In genomic region chr14:100792094-100792493, GRCm38 (mm10) we compare ENCODE assay signal across 31 mouse cellular contexts.
"Had no signal": no experiment of that assay in that cellular context is flagged by ENCODE, and none has a peak within 500 bp of the region (broad histone marks: within the 10 kb centered on the region; RNA-seq: fewer than 3 reads in every experiment).

No protein-coding gene starts in this region.

- H3K27me3 ChIP-seq: limb, embryonic 12.5 days; limb, embryonic 13.5 days; limb, embryonic 15.5 days; liver, embryonic 12.5 days; liver, embryonic 13.5 days; liver, embryonic 15.5 days; lung, embryonic 15.5 days; megakaryocyte, embryonic 14.5 days; midbrain, embryonic 12.5 days; midbrain, embryonic 13.5 days; midbrain, embryonic 15.5 days; neural tube, embryonic 12.5 days had no signal

- DNase-seq: left cerebral cortex, postnatal 4 days; liver; liver, embryonic 13.5 days; liver, postnatal 0 days; lung, adult 2 months; lung, embryonic 14.5 days; lung, postnatal 10 days; lung, postnatal 14 days; lung, postnatal 36 days; lung, postnatal 4 days; midbrain, embryonic 14.5 days had no signal

- H3K27ac ChIP-seq: limb, embryonic 10.5 days; limb, embryonic 12.5 days; limb, embryonic 13.5 days; limb, embryonic 15.5 days; liver, embryonic 12.5 days; liver, embryonic 13.5 days; liver, embryonic 14.5 days; liver, embryonic 15.5 days; lung, embryonic 15.5 days; macrophage; midbrain, embryonic 10.5 days; midbrain, embryonic 12.5 days; midbrain, embryonic 13.5 days; midbrain, embryonic 15.5 days; neural tube, embryonic 12.5 days had no signal

- H3K36me3 ChIP-seq: limb, embryonic 10.5 days; limb, embryonic 12.5 days; limb, embryonic 13.5 days; limb, embryonic 15.5 days; liver, embryonic 12.5 days; liver, embryonic 13.5 days; liver, embryonic 15.5 days; lung, embryonic 15.5 days; midbrain, embryonic 10.5 days; midbrain, embryonic 12.5 days; midbrain, embryonic 13.5 days; midbrain, embryonic 15.5 days; neural tube, embryonic 12.5 days had no signal

- H3K4me3 ChIP-seq: limb, embryonic 10.5 days; limb, embryonic 12.5 days; limb, embryonic 13.5 days; limb, embryonic 15.5 days; liver, embryonic 12.5 days; liver, embryonic 13.5 days; liver, embryonic 15.5 days; lung, embryonic 15.5 days; megakaryocyte, embryonic 14.5 days; midbrain, embryonic 10.5 days; midbrain, embryonic 12.5 days; midbrain, embryonic 13.5 days; midbrain, embryonic 15.5 days; myocyte; neural tube, embryonic 12.5 days had no signal

- H3K9ac ChIP-seq: limb, embryonic 12.5 days; limb, embryonic 13.5 days; limb, embryonic 15.5 days; liver, embryonic 12.5 days; liver, embryonic 13.5 days; liver, embryonic 14.5 days; liver, embryonic 15.5 days; liver, postnatal 0 days; lung, embryonic 14.5 days; lung, embryonic 15.5 days; midbrain, embryonic 12.5 days; midbrain, embryonic 13.5 days; midbrain, embryonic 15.5 days; neural tube, embryonic 12.5 days had no signal

- H3K4me1 ChIP-seq: limb, embryonic 15.5 days; liver, embryonic 12.5 days; liver, embryonic 13.5 days; liver, embryonic 15.5 days; lung, embryonic 15.5 days; megakaryocyte, embryonic 14.5 days; midbrain, embryonic 10.5 days; midbrain, embryonic 12.5 days; neural tube, embryonic 12.5 days had no signal

- ATAC-seq: liver, embryonic 12.5 days; liver, postnatal 0 days; lung, postnatal 0 days; midbrain, embryonic 13.5 days; midbrain, embryonic 15.5 days; midbrain, embryonic 16.5 days had no signal

- H3K9me3 ChIP-seq: limb, embryonic 10.5 days; limb, embryonic 12.5 days; limb, embryonic 13.5 days; limb, embryonic 15.5 days; liver, embryonic 12.5 days; liver, embryonic 13.5 days; liver, embryonic 15.5 days; lung, embryonic 15.5 days; midbrain, embryonic 10.5 days; midbrain, embryonic 12.5 days; midbrain, embryonic 13.5 days; midbrain, embryonic 15.5 days; neural tube, embryonic 12.5 days had no signal

- H3K4me2 ChIP-seq: limb, embryonic 12.5 days; limb, embryonic 13.5 days; limb, embryonic 15.5 days; liver, embryonic 11.5 days; liver, embryonic 12.5 days; liver, embryonic 13.5 days; liver, embryonic 15.5 days; lung, embryonic 14.5 days; lung, embryonic 15.5 days; midbrain, embryonic 11.5 days; midbrain, embryonic 12.5 days; midbrain, embryonic 13.5 days; midbrain, embryonic 15.5 days; neural tube, embryonic 12.5 days had no signal
